Mouse (Mus musculus) ES-Bruce4 (cell line): ENCODE measurements around the gene Fgfbp3.

Experiments
- CTCF ChIP-seq: IDR thresholded peaks from one replicate; pipeline ENCODE4 v1.8.1; 2011; ENCODE audit warnings: low read depth, low read length
- EP300 ChIP-seq: IDR thresholded peaks from 2 replicates; pipeline ENCODE4 v1.6.1; 2011; ENCODE audit warnings: low read depth, low read length; ENCODE audit not compliant: insufficient read depth
- POLR2A ChIP-seq: IDR thresholded peaks from one replicate; pipeline ENCODE4 v1.8.1; 2011; ENCODE audit warnings: low read length; ENCODE audit not compliant: insufficient read depth

DNA sequence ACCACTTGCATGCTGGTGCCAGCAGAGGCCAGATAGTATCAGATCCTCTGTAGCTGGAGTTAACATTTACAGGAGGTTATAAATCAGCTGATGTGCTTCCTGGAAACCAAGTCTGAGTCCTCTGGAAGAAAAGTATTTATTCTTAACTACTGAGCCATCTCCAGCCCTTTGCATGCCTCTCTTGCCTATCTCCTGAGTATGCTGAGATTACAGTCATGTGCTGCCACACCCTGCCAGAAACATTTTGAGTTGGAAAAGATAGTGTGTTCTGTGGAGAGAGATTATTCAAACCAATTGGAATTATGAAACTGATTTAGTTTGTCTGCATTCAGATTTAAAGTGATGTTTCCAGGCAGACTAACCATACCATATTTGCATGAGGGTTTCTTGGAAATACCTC, 42.1 kb downstream of the Fgfbp3 start:
- TF ChIP-seq POLR2A (no peak), CTCF (no peak), EP300 (no peak)
